Mouse (Mus musculus) neural tube, embryonic 13.5 days (tissue): Measurements from ENCODE around the gene C1qtnf9. TPM values are rescaled to one million over a fixed set of nuclear protein-coding genes. Genes with fewer than 3 reads are reported as not detected.
A peak's percentile ranks its signal among the peaks of the same experiment; 100 is the strongest.

Source experiments
- ATAC-seq: fragments of 200-750 bp; cut with Nextera tagmentation; 2 replicates; pipeline ENCODE4 v1.8.0; 2017; ENCODE audit warnings: low read depth, mild to moderate bottlenecking, moderate TSS enrichment, moderate library complexity
- H3K27ac ChIP-seq: fragments of 300-500 bp; sonication (generic); replicated peaks from 2 replicates; pipeline ENCODE4 v1.5.1; 2015; ENCODE audit warnings: moderate library complexity, mild to moderate bottlenecking, inconsistent platforms
- H3K27me3 ChIP-seq: fragments of 300-500 bp; sonication (generic); 2 replicates; pipeline ENCODE4 v1.6.1; 2015; ENCODE audit warnings: mild to moderate bottlenecking, inconsistent platforms
- H3K36me3 ChIP-seq: fragments of 300-500 bp; sonication (generic); 2 replicates; pipeline ENCODE4 v1.6.1; 2015; ENCODE audit warnings: mild to moderate bottlenecking, inconsistent platforms
- H3K4me1 ChIP-seq: fragments of 300-500 bp; sonication (generic); replicated peaks from 2 replicates; pipeline ENCODE4 v1.6.1; 2015; ENCODE audit warnings: inconsistent platforms
- H3K4me2 ChIP-seq: fragments of 300-500 bp; sonication (generic); 2 replicates; pipeline ENCODE4 v1.6.1; 2015; ENCODE audit warnings: inconsistent platforms, mild to moderate bottlenecking, moderate library complexity
- H3K4me3 ChIP-seq: fragments of 300-500 bp; sonication (generic); 2 replicates; pipeline ENCODE4 v1.5.1; 2015; ENCODE audit warnings: mild to moderate bottlenecking, inconsistent platforms
- H3K9ac ChIP-seq: fragments of 300-500 bp; sonication (generic); 2 replicates; pipeline ENCODE4 v1.6.1; 2015; ENCODE audit warnings: moderate library complexity, mild to moderate bottlenecking, inconsistent platforms
- H3K9me3 ChIP-seq: fragments of 300-500 bp; sonication (generic); 2 replicates; pipeline ENCODE4 v1.6.1; 2016; ENCODE audit warnings: inconsistent platforms
- WGBS: fragments of 180-500 bp; shearing (Covaris S2); methylation state at CpG from one replicate; pipeline ENCODE4 v1.1.7; 2015; 5-methylcytosine and 5-hydroxymethylcytosine counted together
- polyA plus RNA-seq: library from polyadenylated mRNA; unstranded; fragments of >200 nt; fragmentation: Nextera tagmentation; extraction: Ambion mirVana; gene quantifications from 2 replicates; pipeline ENCODE4 v1.2.1, GENCODE M21; 2015

Gene C1qtnf9
- polyA plus RNA-seq, 1 experiment from 2014 or later = 0.10 TPM

GRCm38 (mm10) chr14:60738434-60738938 lies 29.4 kb upstream of the C1qtnf9 start:
- Histone ChIP-seq H3K9me3 (no peaks in the 10 kb centered on the region), H3K4me3 (no peak overlapping the region), H3K27me3 (no peaks in the 10 kb centered on the region), H3K36me3 (no peaks in the 10 kb centered on the region), H3K4me2 (no peak overlapping the region), H3K4me1 (peaks cover 87% of the 10 kb centered on the region), H3K27ac (0 out of 2 replicates have a peak overlapping the region, but pooled peaks have one; percentile 23), H3K9ac (no peak overlapping the region)
- WGBS = 66% methylated on average over 10 of the region's 10 CpGs
- no peak for ATAC-seq

- peaks cover 80% of the 10 kb centered on the region for H3K4me1 ChIP-seq
- no peaks in the 10 kb centered on the region for H3K36me3 ChIP-seq
- no peak overlapping the region for H3K4me2 ChIP-seq
- ATAC-seq = no peak
- no peak overlapping the region for H3K9ac ChIP-seq
- no peaks in the 10 kb centered on the region for H3K9me3 ChIP-seq
- 29% methylated on average over 6 of the region's 9 CpGs for WGBS
- H3K27me3 ChIP-seq = no peaks in the 10 kb centered on the region
- H3K27ac ChIP-seq = peak overlapping the region; percentile 56; the same call in 1 of the 2 replicates
- no peak overlapping the region for H3K4me3 ChIP-seq
Measured at GRCm38 (mm10) chr14:60739155-60739554, 28.8 kb upstream of the C1qtnf9 start.

- Histone ChIP-seq H3K4me3 (no peak overlapping the region), H3K9ac (no peak overlapping the region), H3K4me1 (peaks cover 78% of the 10 kb centered on the region), H3K9me3 (no peaks in the 10 kb centered on the region), H3K4me2 (no peak overlapping the region), H3K27me3 (no peaks in the 10 kb centered on the region), H3K27ac (peak overlapping the region; percentile 56; the same call in 1 of the 2 replicates), H3K36me3 (no peaks in the 10 kb centered on the region)
- 73% methylated on average over 12 of the region's 12 CpGs for WGBS
- no peak for ATAC-seq
Measured at GRCm38 (mm10) chr14:60739616-60740015, 28.3 kb upstream of the C1qtnf9 start.

- H3K27me3 ChIP-seq = no peaks in the 10 kb centered on the region
- no peaks in the 10 kb centered on the region for H3K36me3 ChIP-seq
- no peak overlapping the region for H3K4me3 ChIP-seq
- 84% methylated on average over 5 of the region's 5 CpGs for WGBS
- H3K9me3 ChIP-seq = no peaks in the 10 kb centered on the region
- no peak overlapping the region for H3K4me2 ChIP-seq
- no peak overlapping the region for H3K27ac ChIP-seq
- peaks cover 69% of the 10 kb centered on the region for H3K4me1 ChIP-seq
- ATAC-seq = no peak
- no peak overlapping the region for H3K9ac ChIP-seq
Measured at GRCm38 (mm10) chr14:60740507-60740906, 27.4 kb upstream of the C1qtnf9 start.

- no peaks in the 10 kb centered on the region for H3K36me3 ChIP-seq
Measured at GRCm38 (mm10) chr14:60741033-60741432, 26.9 kb upstream of the C1qtnf9 start.

GRCm38 (mm10) chr14:60741490-60741981 lies 26.4 kb upstream of the C1qtnf9 start:
- Histone ChIP-seq H3K9ac (0 out of 2 replicates have a peak overlapping the region, but pooled peaks have one; percentile 34), H3K4me3 (no peak overlapping the region), H3K9me3 (no peaks in the 10 kb centered on the region), H3K4me1 (peaks cover 59% of the 10 kb centered on the region), H3K36me3 (0 out of 2 replicates have a peak, but pooled peaks cover 4% of the 10 kb centered on the region), H3K4me2 (no peak overlapping the region), H3K27me3 (no peaks in the 10 kb centered on the region), H3K27ac (peak overlapping the region; percentile 63)
- ATAC-seq = peak; percentile 45; the same call in 1 of the 2 replicates
- WGBS = 70% methylated on average over 6 of the region's 6 CpGs

More at GRCm38 (mm10) chr14:60741033-60741432, 26.9 kb upstream of the C1qtnf9 start:
- Histone ChIP-seq H3K4me1 (peaks cover 64% of the 10 kb centered on the region), H3K9ac (no peak overlapping the region), H3K4me2 (no peak overlapping the region), H3K27ac (peak overlapping the region; percentile 63), H3K4me3 (no peak overlapping the region), H3K27me3 (no peaks in the 10 kb centered on the region), H3K9me3 (no peaks in the 10 kb centered on the region)
- ATAC-seq = no peak
- 72% methylated on average over 8 of the region's 8 CpGs for WGBS

- peaks cover 19% of the 10 kb centered on the region; the same call in 1 of the 2 replicates for H3K36me3 ChIP-seq
- WGBS = 75% methylated on average over 9 of the region's 9 CpGs
- ATAC-seq = no peak
- H3K27me3 ChIP-seq = no peaks in the 10 kb centered on the region
- H3K9me3 ChIP-seq = no peaks in the 10 kb centered on the region
- H3K4me3 ChIP-seq = no peak overlapping the region
- H3K9ac ChIP-seq = no peak overlapping the region
- no peak overlapping the region for H3K27ac ChIP-seq
- H3K4me1 ChIP-seq = peaks cover 39% of the 10 kb centered on the region
- H3K4me2 ChIP-seq = no peak overlapping the region
Measured at GRCm38 (mm10) chr14:60743681-60744080, 24.3 kb upstream of the C1qtnf9 start.

GRCm38 (mm10) chr14:60745201-60745600 lies 22.7 kb upstream of the C1qtnf9 start:
- no peak overlapping the region for H3K4me2 ChIP-seq
- H3K4me3 ChIP-seq = no peak overlapping the region
- H3K27me3 ChIP-seq = no peaks in the 10 kb centered on the region
- no peak overlapping the region for H3K9ac ChIP-seq
- no peak for ATAC-seq
- H3K36me3 ChIP-seq = peaks cover 22% of the 10 kb centered on the region; the same call in 1 of the 2 replicates
- peaks cover 29% of the 10 kb centered on the region for H3K4me1 ChIP-seq
- WGBS = 78% methylated on average over 6 of the region's 6 CpGs
- H3K9me3 ChIP-seq = no peaks in the 10 kb centered on the region
- H3K27ac ChIP-seq = no peak overlapping the region

- no peaks in the 10 kb centered on the region for H3K9me3 ChIP-seq
- 97% methylated on average over 10 of the region's 10 CpGs for WGBS
Measured at GRCm38 (mm10) chr14:60746141-60746540, 21.8 kb upstream of the C1qtnf9 start.

GRCm38 (mm10) chr14:60747154-60747870 lies 20.6 kb upstream of the C1qtnf9 start:
- no peak overlapping the region for H3K4me3 ChIP-seq
- no peak overlapping the region for H3K9ac ChIP-seq
- 90% methylated on average over 21 of the region's 21 CpGs for WGBS
- H3K36me3 ChIP-seq = peaks cover 36% of the 10 kb centered on the region
- no peak for ATAC-seq
- H3K27me3 ChIP-seq = no peaks in the 10 kb centered on the region
- H3K4me1 ChIP-seq = peaks cover 8% of the 10 kb centered on the region
- H3K27ac ChIP-seq = no peak overlapping the region
- H3K4me2 ChIP-seq = no peak overlapping the region
- H3K9me3 ChIP-seq = no peaks in the 10 kb centered on the region

More at GRCm38 (mm10) chr14:60746141-60746540, 21.8 kb upstream of the C1qtnf9 start:
- Histone ChIP-seq H3K4me2 (no peak overlapping the region), H3K27ac (no peak overlapping the region), H3K27me3 (no peaks in the 10 kb centered on the region), H3K36me3 (peaks cover 29% of the 10 kb centered on the region; the same call in 1 of the 2 replicates), H3K4me3 (no peak overlapping the region), H3K4me1 (peaks cover 19% of the 10 kb centered on the region), H3K9ac (no peak overlapping the region)
- ATAC-seq = no peak

- WGBS = 88% methylated on average over 12 of the region's 12 CpGs
- H3K9ac ChIP-seq = no peak overlapping the region
- ATAC-seq = no peak
Measured at GRCm38 (mm10) chr14:60749880-60750279, 18.1 kb upstream of the C1qtnf9 start.

GRCm38 (mm10) chr14:60751581-60751980 lies 16.4 kb upstream of the C1qtnf9 start:
- no peak overlapping the region for H3K9ac ChIP-seq
- H3K4me3 ChIP-seq = no peak overlapping the region
- WGBS = 97% methylated on average over 16 of the region's 16 CpGs
- ATAC-seq = no peak
- no peak overlapping the region for H3K4me2 ChIP-seq
- peaks cover 6% of the 10 kb centered on the region; the same call in 1 of the 2 replicates for H3K4me1 ChIP-seq
- H3K9me3 ChIP-seq = no peaks in the 10 kb centered on the region
- no peak overlapping the region for H3K27ac ChIP-seq
- H3K27me3 ChIP-seq = no peaks in the 10 kb centered on the region
- H3K36me3 ChIP-seq = peaks cover 56% of the 10 kb centered on the region

More at GRCm38 (mm10) chr14:60749880-60750279, 18.1 kb upstream of the C1qtnf9 start:
- no peak overlapping the region for H3K4me2 ChIP-seq
- no peaks in the 10 kb centered on the region for H3K9me3 ChIP-seq
- peaks cover 45% of the 10 kb centered on the region for H3K36me3 ChIP-seq
- no peak overlapping the region for H3K4me3 ChIP-seq
- H3K27ac ChIP-seq = no peak overlapping the region
- no peaks in the 10 kb centered on the region for H3K27me3 ChIP-seq
- H3K4me1 ChIP-seq = peaks cover 6% of the 10 kb centered on the region; the same call in 1 of the 2 replicates
